In the genomic region with DNA sequence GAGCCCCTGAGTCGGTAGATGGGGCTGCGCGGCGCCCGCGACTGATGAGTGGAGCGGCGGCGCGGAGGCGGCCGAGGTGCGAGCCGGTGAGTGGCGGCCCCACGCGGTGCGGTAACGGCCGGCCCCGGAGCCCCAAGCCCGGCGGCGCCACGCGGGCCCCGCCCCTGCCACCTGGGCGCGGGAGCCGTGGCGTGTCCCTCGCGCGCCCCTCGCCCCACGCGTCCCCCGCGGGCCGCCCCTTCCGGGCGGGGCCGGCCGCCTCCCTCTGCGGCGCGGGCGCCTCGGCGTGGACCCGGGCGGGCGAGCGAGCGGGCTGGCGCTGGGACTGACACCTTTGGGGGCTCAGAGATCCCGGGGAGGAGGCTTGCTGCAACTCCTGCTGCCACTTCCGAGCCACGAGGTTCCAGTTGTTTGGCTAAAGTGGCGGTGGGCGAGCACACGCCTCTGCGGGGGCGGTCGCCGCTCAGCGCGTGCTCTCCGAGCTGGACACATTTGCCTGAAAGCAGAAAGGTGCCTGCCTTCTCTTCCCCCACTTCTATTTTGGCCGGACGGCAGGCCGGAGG, we compare ENCODE assay signal across 8 mouse cellular contexts. TPM values are rescaled to one million over a fixed set of nuclear protein-coding genes. Genes with fewer than 3 reads are reported as not detected.
DNase-seq lines count a peak whose midpoint lies in the region; ATAC-seq and TF ChIP-seq lines count a peak whose summit lies in the region.

No protein-coding gene starts in this region.

- H3K27me3 ChIP-seq in intestine, embryonic 14.5 days (replicated peaks; ENCODE audit: control insufficient read depth, insufficient read depth, low read length): no peaks in the 10 kb centered on the region
- H3K27me3 ChIP-seq in lung, postnatal 0 days (replicated peaks; ENCODE audit: insufficient read depth, low read length): no peaks in the 10 kb centered on the region

- no peaks in the 10 kb centered on the region for H3K36me3 ChIP-seq in intestine, embryonic 14.5 days (ENCODE audit: control insufficient read depth, insufficient read depth, low read length)
- no peaks in the 10 kb centered on the region for H3K36me3 ChIP-seq in lung, postnatal 0 days (ENCODE audit: insufficient read depth, low read length)

- under 1% methylated on average over 45 of the region's 72 CpGs for WGBS in intestine, embryonic 14.5 days
- under 1% methylated on average over 28 of the region's 72 CpGs for WGBS in lung, postnatal 0 days

- peaks cover 3% of the 10 kb centered on the region; the same call in 1 of the 2 replicates for H3K4me1 ChIP-seq in intestine, embryonic 14.5 days (replicated peaks; ENCODE audit: control insufficient read depth, insufficient read depth, low read length)
- H3K4me1 ChIP-seq in lung, postnatal 0 days (ENCODE audit: insufficient read depth, low read depth, low read length): 0 out of 2 replicates have a peak, but pooled peaks cover 7% of the 10 kb centered on the region

- peak overlapping the region; percentile 73 for H3K4me2 ChIP-seq in intestine, embryonic 14.5 days (ENCODE audit: low read length)
- peak overlapping the region; percentile 95 for H3K4me2 ChIP-seq in lung, postnatal 0 days (replicated peaks; ENCODE audit: low read depth, low read length)

- TF ChIP-seq CTCF in lung, postnatal 0 days (IDR thresholded peaks at IDR 0.05): no peak

- intact Hi-C loops in left cerebral cortex, postnatal 36 days (cut with DNase I): loop anchor here (2.0 to 10.0 kb wide), 5 partner anchors 144 to 588 kb away; no protein-coding TSS in a partner anchor

- H3K9ac ChIP-seq in intestine, embryonic 14.5 days (ENCODE audit: low read length): peak overlapping the region; percentile 77
- H3K9ac ChIP-seq in lung, postnatal 0 days (replicated peaks; ENCODE audit: low read depth): peak overlapping the region; percentile 50

- H3K27ac ChIP-seq in intestine, embryonic 14.5 days (ENCODE audit: low read depth): peak overlapping the region; percentile 64
- H3K27ac ChIP-seq in lung, postnatal 0 days (ENCODE audit: low read length): peak overlapping the region; percentile 75

- no peak for TF ChIP-seq EP300 in lung, postnatal 0 days (IDR thresholded peaks at IDR 0.05)

- H3K4me3 ChIP-seq in intestine, embryonic 14.5 days (ENCODE audit: low read depth, low read length): peak overlapping the region; percentile 83
- peak overlapping the region; percentile 87 for H3K4me3 ChIP-seq in lung, postnatal 0 days (ENCODE audit: low read depth, low read length)

- DNase-seq in left cerebral cortex, adult 8-10 months (ENCODE audit: low spot score in 2 of 2): peak; percentile 19 to 33
- no peak for DNase-seq in left cerebral cortex, postnatal 36 days (ENCODE audit: low spot score in 2 of 2)
- DNase-seq in adrenal gland, postnatal 36 days: peak; percentile 42 to 55
- peak; percentile 66 for DNase-seq in intestine, embryonic 14.5 days (ENCODE audit: low spot score)
- peak; percentile 54 for DNase-seq in lung, postnatal 0 days (ENCODE audit: low spot score)
- DNase-seq in retina, embryonic 14.5 days (ENCODE audit: low spot score): peak; percentile 55
- DNase-seq in thymus, postnatal 36 days: peak; percentile 61 to 68

- H3K9me3 ChIP-seq in intestine, embryonic 14.5 days (ENCODE audit: control insufficient read depth, low read length): no peaks in the 10 kb centered on the region
- no peaks in the 10 kb centered on the region for H3K9me3 ChIP-seq in lung, postnatal 0 days (ENCODE audit: low read length)

- ATAC-seq in frontal cortex, adult (ENCODE audit: low TSS enrichment): peak; percentile 39
- peak; percentile 70 for ATAC-seq in intestine, embryonic 14.5 days (replicated peaks; ENCODE audit: low FRiP score, low TSS enrichment, low read depth)
- ATAC-seq in lung, postnatal 0 days: peak; percentile 70

RNA-seq across cellular contexts. Expression of a gene that starts 0.4 kb away (rescaled TPM):
- total RNA-seq in left cerebral cortex, adult 8-10 months (2022): 10 to 100 TPM; 80.6 to 86.2 (median 83.3) TPM
- total RNA-seq in left cerebral cortex, postnatal 36 days (2021): 10 to 100 TPM; 79.2 to 88.2 TPM
- 10 to 100 TPM; 31.7 to 33.3 TPM for total RNA-seq in adrenal gland, postnatal 36 days (2021)
- 55.0 and 56.7 TPM in 2 replicates for polyA plus RNA-seq in intestine, embryonic 14.5 days (2014; fragmentation: Nextera tagmentation; extraction: Ambion mirVana)
- 26.1 and 26.4 TPM in 2 replicates for polyA plus RNA-seq in lung, postnatal 0 days (2015; fragmentation: Nextera tagmentation; extraction: Ambion mirVana)

Comparison
In these comparisons a context has a peak if more than half of its experiments do, and no peak if none do; other contexts are left out.
1. DNase-seq: peak in left cerebral cortex, adult 8-10 months (2 of 2), adrenal gland, postnatal 36 days (2 of 2), intestine, embryonic 14.5 days (single experiment), lung, postnatal 0 days (single experiment), retina, embryonic 14.5 days (single experiment) and thymus, postnatal 36 days (2 of 2); none in left cerebral cortex, postnatal 36 days (0 of 2).
2. Peak in every context shown above with its lines, with median percentiles within 50 percentile points of each other: ATAC-seq.